Mouse (Mus musculus): ENCODE data around the gene Grin2b. TPM values are rescaled to one million over a fixed set of nuclear protein-coding genes. Genes with fewer than 3 reads are reported as not detected.
A peak's percentile ranks its signal among the peaks of the same experiment; 100 is the strongest.

Gene Grin2b
- polyA plus RNA-seq, 1 experiment = 76.8 TPM

DNA sequence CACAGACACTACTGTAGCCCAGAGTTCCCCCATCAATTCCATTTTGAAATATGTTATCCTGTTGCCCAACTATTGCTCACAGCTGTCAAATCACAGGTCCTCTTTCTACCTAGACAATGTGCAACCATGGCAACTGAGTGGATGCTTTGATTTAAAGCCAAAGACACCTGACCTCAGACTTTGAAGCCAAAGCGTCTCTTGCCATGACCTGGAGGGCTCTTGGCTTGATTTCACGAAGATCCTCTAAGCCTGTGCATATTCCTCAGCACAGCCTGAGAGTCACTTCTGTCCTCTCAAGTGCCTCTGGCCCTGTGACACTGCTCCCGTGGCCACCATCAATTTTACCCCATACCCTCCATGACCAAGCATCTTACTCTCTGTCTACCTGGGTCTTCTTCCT, 132.4 kb downstream of the Grin2b start:
- Histone ChIP-seq H3K27ac (ENCODE audit: insufficient read depth, low read depth, low read length) (no peak overlapping the region), H3K4me1 (ENCODE audit: control insufficient read depth, insufficient read depth, low read length) (peaks cover 14% of the 10 kb centered on the region; the same call in 1 of the 2 replicates), H3K4me3 (ENCODE audit: insufficient read depth, low read depth, low read length) (no peak overlapping the region)
- 81% methylated on average over 3 of the region's 3 CpGs for WGBS
- no peak for TF ChIP-seq CTCF (IDR thresholded peaks at IDR 0.05; ENCODE audit: insufficient read depth, low read depth, low read length)
- no peak for TF ChIP-seq POLR2A (IDR thresholded peaks at IDR 0.05; ENCODE audit: insufficient read depth, low read depth, low read length)

DNA sequence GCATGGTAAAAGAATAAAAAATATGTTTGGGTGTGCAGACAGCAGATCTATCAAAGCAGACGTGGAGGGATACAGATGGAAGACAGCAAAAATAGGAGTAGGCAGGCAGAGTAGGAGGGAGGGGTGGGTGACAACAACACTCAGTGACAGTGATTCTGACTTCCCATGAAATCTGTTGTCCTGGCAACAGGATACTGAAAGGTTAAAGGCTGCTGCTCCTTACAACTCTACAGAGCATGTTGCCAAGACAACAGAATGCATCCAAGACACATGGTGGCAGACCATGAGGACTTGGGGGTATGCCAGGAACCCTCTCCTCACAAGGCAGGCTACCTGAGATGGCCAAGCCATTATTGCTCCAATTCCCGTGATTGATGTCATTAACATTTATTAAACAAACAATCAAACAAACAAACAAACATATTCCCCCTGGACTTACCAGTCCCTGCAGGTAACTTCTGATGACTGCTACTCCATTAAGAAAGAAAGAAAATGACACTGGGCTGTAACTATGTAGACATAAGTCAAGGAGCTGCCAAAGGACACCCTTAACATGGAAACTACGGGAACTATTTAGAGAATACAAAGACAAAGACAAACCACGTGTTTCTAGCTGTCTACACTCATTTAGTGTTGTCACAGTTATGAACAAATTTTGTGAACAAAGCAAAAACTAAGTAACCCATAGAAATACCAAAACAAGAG, 143.9 kb downstream of the Grin2b start:
- Histone ChIP-seq H3K4me1 (ENCODE audit: control insufficient read depth, insufficient read depth, low read length) (peaks cover 6% of the 10 kb centered on the region; the same call in 1 of the 2 replicates), H3K27ac (ENCODE audit: insufficient read depth, low read depth, low read length) (no peak overlapping the region), H3K4me3 (ENCODE audit: insufficient read depth, low read depth, low read length) (no peak overlapping the region)
- WGBS = 51% methylated on average over 4 of the region's 4 CpGs
- TF ChIP-seq CTCF (IDR thresholded peaks at IDR 0.05; ENCODE audit: insufficient read depth, low read depth, low read length) (no peak), POLR2A (IDR thresholded peaks at IDR 0.05; ENCODE audit: insufficient read depth, low read depth, low read length) (no peak)

GRCm38 (mm10) chr6:136026936-136027335, 146.4 kb downstream of the Grin2b start:
- 93% methylated on average over 6 of the region's 6 CpGs for WGBS
- TF ChIP-seq POLR2A (IDR thresholded peaks at IDR 0.05; ENCODE audit: insufficient read depth, low read depth, low read length) (no peak), CTCF (IDR thresholded peaks at IDR 0.05; ENCODE audit: insufficient read depth, low read depth, low read length) (no peak)

GRCm38 (mm10) chr6:136025801-136026200, 147.5 kb downstream of the Grin2b start:
- H3K4me1 ChIP-seq (ENCODE audit: control insufficient read depth, insufficient read depth, low read length) = peaks cover 9% of the 10 kb centered on the region
- H3K27ac ChIP-seq (ENCODE audit: insufficient read depth, low read depth, low read length) = no peak overlapping the region
- TF ChIP-seq CTCF (IDR thresholded peaks at IDR 0.05; ENCODE audit: insufficient read depth, low read depth, low read length) (no peak), POLR2A (IDR thresholded peaks at IDR 0.05; ENCODE audit: insufficient read depth, low read depth, low read length) (no peak)
- 41% methylated on average over 4 of the region's 4 CpGs for WGBS
- no peak overlapping the region for H3K4me3 ChIP-seq (ENCODE audit: insufficient read depth, low read depth, low read length)

More at GRCm38 (mm10) chr6:136026936-136027335, 146.4 kb downstream of the Grin2b start:
- no peak overlapping the region for H3K27ac ChIP-seq (ENCODE audit: insufficient read depth, low read depth, low read length)
- H3K4me3 ChIP-seq (ENCODE audit: insufficient read depth, low read depth, low read length) = no peak overlapping the region
- H3K4me1 ChIP-seq (ENCODE audit: control insufficient read depth, insufficient read depth, low read length) = peaks cover 6% of the 10 kb centered on the region; the same call in 1 of the 2 replicates

- no peak for TF ChIP-seq CTCF (IDR thresholded peaks at IDR 0.05; ENCODE audit: insufficient read depth, low read depth, low read length)
- TF ChIP-seq POLR2A (IDR thresholded peaks at IDR 0.05; ENCODE audit: insufficient read depth, low read depth, low read length) = no peak
- WGBS = 40% methylated on average over 3 of the region's 3 CpGs
- no peak overlapping the region for H3K27ac ChIP-seq (ENCODE audit: insufficient read depth, low read depth, low read length)
- H3K4me1 ChIP-seq (ENCODE audit: control insufficient read depth, insufficient read depth, low read length) = peaks cover 4% of the 10 kb centered on the region
- no peak overlapping the region for H3K4me3 ChIP-seq (ENCODE audit: insufficient read depth, low read depth, low read length)
Measured at GRCm38 (mm10) chr6:136020460-136020859, 152.9 kb downstream of the Grin2b start.

DNA sequence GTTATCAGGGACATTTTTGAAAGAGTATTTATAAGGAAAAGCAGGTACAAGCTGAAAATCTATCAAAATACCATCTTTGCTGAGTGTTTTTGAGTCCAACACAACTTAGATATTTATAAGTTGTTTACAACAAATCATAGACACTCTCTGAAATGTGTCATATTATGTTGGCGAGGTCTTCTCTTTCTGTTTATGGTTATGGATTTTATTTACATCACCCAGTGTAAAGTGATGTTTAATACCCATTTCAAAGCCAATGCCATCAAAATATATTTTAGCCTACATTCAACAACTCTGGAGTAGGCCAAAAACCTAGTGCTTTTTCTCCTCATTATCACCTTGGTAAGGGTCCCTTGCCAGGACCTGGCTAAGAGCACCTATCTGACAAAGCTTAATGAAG, 154.3 kb downstream of the Grin2b start:
- Histone ChIP-seq H3K27ac (ENCODE audit: insufficient read depth, low read depth, low read length) (no peak overlapping the region), H3K4me3 (ENCODE audit: insufficient read depth, low read depth, low read length) (no peak overlapping the region), H3K4me1 (ENCODE audit: control insufficient read depth, insufficient read depth, low read length) (peaks cover 3% of the 10 kb centered on the region; the same call in 1 of the 2 replicates)
- no peak for TF ChIP-seq POLR2A (IDR thresholded peaks at IDR 0.05; ENCODE audit: insufficient read depth, low read depth, low read length)
- no peak for TF ChIP-seq CTCF (IDR thresholded peaks at IDR 0.05; ENCODE audit: insufficient read depth, low read depth, low read length)
- WGBS = 92% methylated on average over 1 of the region's 1 CpGs

GRCm38 (mm10) chr6:136013556-136014380, 159.5 kb downstream of the Grin2b start:
- no peak overlapping the region for H3K4me3 ChIP-seq (ENCODE audit: insufficient read depth, low read depth, low read length)
- H3K4me1 ChIP-seq (ENCODE audit: control insufficient read depth, insufficient read depth, low read length) = peaks cover 22% of the 10 kb centered on the region
- no peak overlapping the region for H3K27ac ChIP-seq (ENCODE audit: insufficient read depth, low read depth, low read length)
- WGBS = 87% methylated on average over 12 of the region's 12 CpGs
- TF ChIP-seq CTCF (IDR thresholded peaks at IDR 0.05; ENCODE audit: insufficient read depth, low read depth, low read length) (no peak), POLR2A (IDR thresholded peaks at IDR 0.05; ENCODE audit: insufficient read depth, low read depth, low read length) (no peak)

GRCm38 (mm10) chr6:136011533-136011932, 161.8 kb downstream of the Grin2b start:
- no peak overlapping the region; the same call in 1 of the 2 replicates for H3K27ac ChIP-seq (ENCODE audit: insufficient read depth, low read depth, low read length)
- TF ChIP-seq CTCF (IDR thresholded peaks at IDR 0.05; ENCODE audit: insufficient read depth, low read depth, low read length) (no peak), POLR2A (IDR thresholded peaks at IDR 0.05; ENCODE audit: insufficient read depth, low read depth, low read length) (no peak)

DNA sequence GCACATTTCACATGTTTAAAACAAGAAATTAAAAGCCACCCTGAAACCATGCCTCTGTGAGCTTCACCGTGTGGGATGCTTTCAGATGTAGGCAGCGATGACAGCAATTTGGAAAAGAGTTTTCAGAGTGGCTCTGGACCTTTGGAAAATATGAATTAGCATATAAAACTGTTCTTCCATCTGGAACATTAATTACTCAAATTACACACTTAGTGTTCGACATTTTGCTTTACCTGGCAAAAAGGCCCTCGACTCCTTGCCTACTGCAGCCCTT, 162.3 kb downstream of the Grin2b start:
- H3K4me3 ChIP-seq (ENCODE audit: insufficient read depth, low read depth, low read length) = no peak overlapping the region
- H3K27ac ChIP-seq (ENCODE audit: insufficient read depth, low read depth, low read length) = peak overlapping the region; percentile 51; the same call in 1 of the 2 replicates
- TF ChIP-seq CTCF (IDR thresholded peaks at IDR 0.05; ENCODE audit: insufficient read depth, low read depth, low read length) (no peak), POLR2A (IDR thresholded peaks at IDR 0.05; ENCODE audit: insufficient read depth, low read depth, low read length) (no peak)
- peaks cover 25% of the 10 kb centered on the region for H3K4me1 ChIP-seq (ENCODE audit: control insufficient read depth, insufficient read depth, low read length)
- WGBS = 48% methylated on average over 4 of the region's 4 CpGs

More at GRCm38 (mm10) chr6:136011533-136011932, 161.8 kb downstream of the Grin2b start:
- H3K4me3 ChIP-seq (ENCODE audit: insufficient read depth, low read depth, low read length) = no peak overlapping the region
- WGBS = 82% methylated on average over 4 of the region's 4 CpGs
- H3K4me1 ChIP-seq (ENCODE audit: control insufficient read depth, insufficient read depth, low read length) = peaks cover 25% of the 10 kb centered on the region

All from olfactory bulb, adult 2 months (tissue).